Mouse (Mus musculus) myocyte (in vitro differentiated cells): ENCODE measurements around the gene Usp28.

Experiments used
- CEBPB ChIP-seq: IDR thresholded peaks from 2 replicates; pipeline ENCODE4 v1.6.1; 2011; ENCODE audit warnings: mild to moderate bottlenecking, moderate library complexity; ENCODE audit not compliant: poor library complexity, insufficient read depth, severe bottlenecking
- E2F4 ChIP-seq: IDR thresholded peaks from one replicate; pipeline ENCODE4 v1.6.1; 2011; ENCODE audit warnings: mild to moderate bottlenecking, control low read depth, moderate library complexity; ENCODE audit not compliant: insufficient read depth
- MAX ChIP-seq: IDR thresholded peaks from one replicate; pipeline ENCODE4 v1.6.1; 2011; ENCODE audit warnings: low read depth, mild to moderate bottlenecking, control low read depth
- POLR2A ChIP-seq: IDR thresholded peaks from one replicate; pipeline ENCODE4 v1.6.1; 2011; ENCODE audit warnings: low read depth, mild to moderate bottlenecking, control low read depth, moderate library complexity; ENCODE audit not compliant: insufficient read length
- POLR2AphosphoS2 ChIP-seq: IDR thresholded peaks from one replicate; pipeline ENCODE4 v1.6.1; 2011; ENCODE audit warnings: low read depth, control low read depth; ENCODE audit not compliant: insufficient read length
- TCF12 ChIP-seq: IDR thresholded peaks from one replicate; pipeline ENCODE4 v1.6.1; 2011; ENCODE audit warnings: mild to moderate bottlenecking, control low read depth; ENCODE audit not compliant: poor library complexity, insufficient read depth, severe bottlenecking
- USF1 ChIP-seq: IDR thresholded peaks from one replicate; pipeline ENCODE4 v1.6.1; 2011; ENCODE audit warnings: low read depth, mild to moderate bottlenecking, control low read depth, moderate library complexity

DNA sequence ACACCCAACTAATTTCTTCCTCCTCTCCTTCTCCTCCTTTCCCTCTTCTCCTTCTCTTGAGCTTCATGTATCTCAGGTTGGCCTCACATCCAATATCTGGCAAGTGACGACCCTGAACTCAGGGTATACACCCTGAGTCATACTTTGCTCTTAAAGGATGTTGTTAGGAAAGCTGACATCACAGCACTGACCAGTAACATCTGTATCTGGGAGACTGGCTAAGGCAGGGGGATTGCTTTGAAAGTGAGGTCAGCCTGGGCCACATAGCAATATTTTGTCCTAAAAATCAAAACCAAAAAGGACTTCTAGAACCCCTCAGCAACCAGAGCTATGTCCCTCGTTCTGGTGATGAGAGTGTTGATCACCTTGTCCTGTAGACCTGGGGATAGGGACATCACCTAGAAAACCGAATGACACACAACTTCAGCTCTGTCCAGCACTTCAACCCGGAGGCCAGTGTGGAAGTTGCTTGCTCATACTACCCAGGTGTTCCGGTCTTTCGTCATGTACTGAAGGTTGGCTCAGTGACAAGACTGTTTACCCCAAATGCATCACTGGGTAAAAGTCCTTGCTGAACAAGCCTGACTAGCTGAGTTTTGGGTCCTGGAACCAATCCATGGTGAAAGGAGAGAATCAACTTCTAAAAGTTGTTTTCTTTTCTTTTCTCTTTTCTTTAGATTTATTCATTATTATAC lies 8.4 kb upstream of the Usp28 start:
- TF ChIP-seq POLR2A, result no peak
- TF ChIP-seq MAX, result no peak
- TF ChIP-seq POLR2AphosphoS2, result no peak
- no peak for TF ChIP-seq USF1
- no peak for TF ChIP-seq E2F4
- no peak for TF ChIP-seq CEBPB
- no peak for TF ChIP-seq TCF12
